Mouse (Mus musculus): ENCODE data around the gene Frmd6.

Gene Frmd6

GRCm38 (mm10) chr12:70824729-70825650 lies at the start of gene Frmd6:
Gene Frmd6, plus strand, starts transcription at chr12:70825514.
- peak; percentile 95 for DNase-seq (ENCODE audit: extremely low read depth, insufficient read length, low spot score)

GRCm38 (mm10) chr12:70775609-70776008 lies 49.7 kb upstream of the Frmd6 start:
- DNase-seq (ENCODE audit: extremely low read depth, insufficient read length, low spot score): no peak

- DNase-seq (ENCODE audit: extremely low read depth, insufficient read length, low spot score): no peak
Observed at GRCm38 (mm10) chr12:70776683-70777082, 48.6 kb upstream of the Frmd6 start.

GRCm38 (mm10) chr12:70777466-70777865 lies 47.8 kb upstream of the Frmd6 start:
- no peak for DNase-seq (ENCODE audit: extremely low read depth, insufficient read length, low spot score)

- DNase-seq (ENCODE audit: extremely low read depth, insufficient read length, low spot score): no peak
Observed at GRCm38 (mm10) chr12:70777866-70778265, 47.4 kb upstream of the Frmd6 start.

GRCm38 (mm10) chr12:70778271-70778670 lies 47.0 kb upstream of the Frmd6 start:
- DNase-seq (ENCODE audit: extremely low read depth, insufficient read length, low spot score): no peak

- peak; percentile 26 for DNase-seq (ENCODE audit: extremely low read depth, insufficient read length, low spot score)
Observed at GRCm38 (mm10) chr12:70778724-70779123, 46.6 kb upstream of the Frmd6 start.

GRCm38 (mm10) chr12:70783049-70783448 lies 42.3 kb upstream of the Frmd6 start:
- DNase-seq (ENCODE audit: extremely low read depth, insufficient read length, low spot score): no peak

- DNase-seq (ENCODE audit: extremely low read depth, insufficient read length, low spot score): no peak
Observed at GRCm38 (mm10) chr12:70783475-70784239, 41.7 kb upstream of the Frmd6 start.

- DNase-seq (ENCODE audit: extremely low read depth, insufficient read length, low spot score): no peak
Observed at GRCm38 (mm10) chr12:70784240-70784705, 41.0 kb upstream of the Frmd6 start.

GRCm38 (mm10) chr12:70789341-70789740 lies 36.0 kb upstream of the Frmd6 start:
- no peak for DNase-seq (ENCODE audit: extremely low read depth, insufficient read length, low spot score)

- no peak for DNase-seq (ENCODE audit: extremely low read depth, insufficient read length, low spot score)
Observed at GRCm38 (mm10) chr12:70793291-70793690, 32.0 kb upstream of the Frmd6 start.

- peak; percentile 63 for DNase-seq (ENCODE audit: extremely low read depth, insufficient read length, low spot score)
Observed at GRCm38 (mm10) chr12:70794543-70795388, 30.5 kb upstream of the Frmd6 start.

- no peak for DNase-seq (ENCODE audit: extremely low read depth, insufficient read length, low spot score)
Observed at GRCm38 (mm10) chr12:70795389-70795711, 30.0 kb upstream of the Frmd6 start.

GRCm38 (mm10) chr12:70798496-70798895 lies 26.8 kb upstream of the Frmd6 start:
- DNase-seq (ENCODE audit: extremely low read depth, insufficient read length, low spot score): no peak

GRCm38 (mm10) chr12:70799231-70800002 lies 25.9 kb upstream of the Frmd6 start:
- DNase-seq (ENCODE audit: extremely low read depth, insufficient read length, low spot score): peak; percentile 83

GRCm38 (mm10) chr12:70800086-70800485 lies 25.2 kb upstream of the Frmd6 start:
- no peak for DNase-seq (ENCODE audit: extremely low read depth, insufficient read length, low spot score)

- no peak for DNase-seq (ENCODE audit: extremely low read depth, insufficient read length, low spot score)
Observed at GRCm38 (mm10) chr12:70801361-70801760, 24.0 kb upstream of the Frmd6 start.

- no peak for DNase-seq (ENCODE audit: extremely low read depth, insufficient read length, low spot score)
Observed at GRCm38 (mm10) chr12:70803494-70803893, 21.8 kb upstream of the Frmd6 start.

- no peak for DNase-seq (ENCODE audit: extremely low read depth, insufficient read length, low spot score)
Observed at GRCm38 (mm10) chr12:70804989-70805388, 20.3 kb upstream of the Frmd6 start.

Data from 3134 (cell line).